Mouse (Mus musculus) forebrain, embryonic 15.5 days (tissue): ENCODE measurements around the gene Mc1r. TPM values are rescaled to one million over a fixed set of nuclear protein-coding genes. Genes with fewer than 3 reads are reported as not detected.

Experiments used
- ATAC-seq: fragments of 200-750 bp; cut with Nextera tagmentation; replicated peaks from 2 replicates; pipeline ENCODE4 v1.8.0; 2017; ENCODE audit warnings: mild to moderate bottlenecking, moderate TSS enrichment, moderate library complexity
- H3K27ac ChIP-seq: fragments of 300-500 bp; sonication (generic); replicated peaks from 2 replicates; pipeline ENCODE4 v1.5.1; 2015; ENCODE audit warnings: mild to moderate bottlenecking, inconsistent platforms
- H3K27me3 ChIP-seq: fragments of 300-500 bp; sonication (generic); 2 replicates; pipeline ENCODE4 v1.6.1; 2015; ENCODE audit warnings: inconsistent platforms
- H3K36me3 ChIP-seq: fragments of 300-500 bp; sonication (generic); 2 replicates; pipeline ENCODE4 v1.6.1; 2015; ENCODE audit warnings: mild to moderate bottlenecking, inconsistent platforms
- H3K4me1 ChIP-seq: fragments of 300-500 bp; sonication (generic); 2 replicates; pipeline ENCODE4 v1.6.1; 2015; ENCODE audit warnings: inconsistent platforms
- H3K4me2 ChIP-seq: fragments of 300-500 bp; sonication (generic); replicated peaks from 2 replicates; pipeline ENCODE4 v1.6.1; 2015; ENCODE audit warnings: mild to moderate bottlenecking, inconsistent platforms
- H3K4me3 ChIP-seq: fragments of 300-500 bp; sonication (generic); 2 replicates; pipeline ENCODE4 v1.5.1; 2015; ENCODE audit warnings: mild to moderate bottlenecking, inconsistent platforms
- H3K9ac ChIP-seq: fragments of 300-500 bp; sonication (generic); replicated peaks from 2 replicates; pipeline ENCODE4 v1.6.1; 2015; ENCODE audit warnings: mild to moderate bottlenecking, inconsistent platforms
- H3K9me3 ChIP-seq: fragments of 300-500 bp; sonication (generic); 2 replicates; pipeline ENCODE4 v1.6.1; 2016; ENCODE audit warnings: inconsistent platforms
- WGBS: fragments of 180-500 bp; shearing (Covaris S2); methylation state at CpG from one replicate; pipeline ENCODE4 v1.1.7; 2015; ENCODE audit warnings: mixed read lengths; 5-methylcytosine and 5-hydroxymethylcytosine counted together
- polyA plus RNA-seq: library from polyadenylated mRNA; unstranded; fragments of >200 nt; fragmentation: Nextera tagmentation; extraction: Ambion mirVana; gene quantifications from 2 replicates; pipeline ENCODE4 v1.2.1, GENCODE M21; 2015

Gene Mc1r
- 0.15 and 0.23 TPM in 2 replicates for polyA plus RNA-seq

GRCm38 (mm10) chr8:123406786-123407185 is at the start of gene Mc1r:
Gene Mc1r (plus strand): TSS chr8:123407107.
- Histone ChIP-seq H3K36me3 (peaks cover 18% of the 10 kb centered on the region), H3K4me2 (no peak within 1 kb of the TSS), H3K27ac (no peak within 1 kb of the TSS), H3K9ac (no peak within 1 kb of the TSS), H3K27me3 (no peaks in the 10 kb centered on the region), H3K9me3 (no peaks in the 10 kb centered on the region), H3K4me3 (no peak within 1 kb of the TSS), H3K4me1 (peaks cover 22% of the 10 kb centered on the region)
- 4% methylated on average over 4 of the region's 4 CpGs for WGBS
- ATAC-seq: no peak

- peak overlapping the region; percentile 71; the same call in 1 of the 2 replicates for H3K27ac ChIP-seq
- H3K4me3 ChIP-seq: no peak overlapping the region
- no peaks in the 10 kb centered on the region for H3K9me3 ChIP-seq
- no peaks in the 10 kb centered on the region for H3K27me3 ChIP-seq
- H3K4me1 ChIP-seq: peaks cover 3% of the 10 kb centered on the region
- H3K9ac ChIP-seq: no peak overlapping the region
- ATAC-seq: peak; percentile 82
- 31% methylated on average over 12 of the region's 12 CpGs for WGBS
- H3K36me3 ChIP-seq: peaks cover 57% of the 10 kb centered on the region
- no peak overlapping the region for H3K4me2 ChIP-seq
Measured at GRCm38 (mm10) chr8:123361082-123361739, 45.7 kb upstream of the Mc1r start.

- Histone ChIP-seq H3K27ac (peak within 1 kb of the TSS; percentile 94), H3K36me3 (peaks cover 17% of the 10 kb centered on the region), H3K4me1 (peaks cover 29% of the 10 kb centered on the region), H3K9me3 (no peaks in the 10 kb centered on the region), H3K4me3 (peak within 1 kb of the TSS; percentile 69), H3K4me2 (peak within 1 kb of the TSS; percentile 58), H3K9ac (peak within 1 kb of the TSS; percentile 67), H3K27me3 (no peaks in the 10 kb centered on the region)
- 1% methylated on average over 75 of the region's 75 CpGs for WGBS
- peak; percentile 96 for ATAC-seq
Measured at GRCm38 (mm10) chr8:123373403-123374238, 33.3 kb upstream of the Mc1r start, which contains the start of gene Tcf25. Gene Tcf25 (plus strand): TSS chr8:123373753.

- Histone ChIP-seq H3K36me3 (peaks cover 13% of the 10 kb centered on the region), H3K4me1 (peaks cover 29% of the 10 kb centered on the region), H3K4me3 (peak overlapping the region; percentile 69), H3K4me2 (peak overlapping the region; percentile 58), H3K27me3 (no peaks in the 10 kb centered on the region), H3K9me3 (no peaks in the 10 kb centered on the region), H3K27ac (peak overlapping the region; percentile 94), H3K9ac (peak overlapping the region; percentile 67)
- ATAC-seq: peak; percentile 74
- WGBS: 1% methylated on average over 20 of the region's 20 CpGs
Measured at GRCm38 (mm10) chr8:123374239-123374578, 32.7 kb upstream of the Mc1r start.

GRCm38 (mm10) chr8:123375701-123376100 is 31.2 kb upstream of the Mc1r start:
- H3K27me3 ChIP-seq: no peaks in the 10 kb centered on the region
- no peak overlapping the region for H3K4me2 ChIP-seq
- H3K9ac ChIP-seq: no peak overlapping the region
- no peak for ATAC-seq
- H3K4me1 ChIP-seq: peaks cover 29% of the 10 kb centered on the region
- H3K27ac ChIP-seq: no peak overlapping the region
- H3K36me3 ChIP-seq: peaks cover 9% of the 10 kb centered on the region
- H3K4me3 ChIP-seq: no peak overlapping the region
- 80% methylated on average over 10 of the region's 10 CpGs for WGBS
- no peaks in the 10 kb centered on the region for H3K9me3 ChIP-seq

GRCm38 (mm10) chr8:123376106-123376505 is 30.8 kb upstream of the Mc1r start:
- Histone ChIP-seq H3K9ac (no peak overlapping the region), H3K4me2 (no peak overlapping the region)
- ATAC-seq: no peak

GRCm38 (mm10) chr8:123381711-123382110 is 25.2 kb upstream of the Mc1r start:
- H3K4me2 ChIP-seq: no peak overlapping the region
- H3K9ac ChIP-seq: no peak overlapping the region
- no peak overlapping the region for H3K4me3 ChIP-seq
- H3K27ac ChIP-seq: no peak overlapping the region
- H3K27me3 ChIP-seq: no peaks in the 10 kb centered on the region
- ATAC-seq: no peak
- H3K36me3 ChIP-seq: peaks cover 53% of the 10 kb centered on the region
- H3K9me3 ChIP-seq: no peaks in the 10 kb centered on the region
- WGBS: 92% methylated on average over 4 of the region's 4 CpGs
- H3K4me1 ChIP-seq: no peaks in the 10 kb centered on the region

More at GRCm38 (mm10) chr8:123376106-123376505, 30.8 kb upstream of the Mc1r start:
- peaks cover 9% of the 10 kb centered on the region for H3K36me3 ChIP-seq
- 61% methylated on average over 8 of the region's 8 CpGs for WGBS
- H3K4me3 ChIP-seq: no peak overlapping the region
- H3K27me3 ChIP-seq: no peaks in the 10 kb centered on the region
- H3K9me3 ChIP-seq: no peaks in the 10 kb centered on the region
- H3K27ac ChIP-seq: no peak overlapping the region
- H3K4me1 ChIP-seq: peaks cover 29% of the 10 kb centered on the region

- no peaks in the 10 kb centered on the region for H3K4me1 ChIP-seq
- no peak overlapping the region for H3K9ac ChIP-seq
- H3K27ac ChIP-seq: no peak overlapping the region
- H3K36me3 ChIP-seq: peaks cover 61% of the 10 kb centered on the region
- no peaks in the 10 kb centered on the region for H3K9me3 ChIP-seq
- ATAC-seq: no peak
- no peak overlapping the region for H3K4me3 ChIP-seq
- 88% methylated on average over 8 of the region's 8 CpGs for WGBS
- no peak overlapping the region for H3K4me2 ChIP-seq
- no peaks in the 10 kb centered on the region for H3K27me3 ChIP-seq
Measured at GRCm38 (mm10) chr8:123382516-123382915, 24.4 kb upstream of the Mc1r start.

- Histone ChIP-seq H3K4me1 (no peaks in the 10 kb centered on the region), H3K9ac (no peak overlapping the region), H3K27ac (no peak overlapping the region), H3K27me3 (no peaks in the 10 kb centered on the region), H3K4me2 (no peak overlapping the region), H3K36me3 (peaks cover 79% of the 10 kb centered on the region), H3K9me3 (no peaks in the 10 kb centered on the region), H3K4me3 (no peak overlapping the region)
- 71% methylated on average over 9 of the region's 9 CpGs for WGBS
- ATAC-seq: no peak
Measured at GRCm38 (mm10) chr8:123384883-123385540, 21.9 kb upstream of the Mc1r start.

- no peak for ATAC-seq
Measured at GRCm38 (mm10) chr8:123387041-123387440, 19.9 kb upstream of the Mc1r start.

GRCm38 (mm10) chr8:123387801-123388200 is 19.1 kb upstream of the Mc1r start:
- H3K36me3 ChIP-seq: peaks cover 95% of the 10 kb centered on the region
- 93% methylated on average over 8 of the region's 8 CpGs for WGBS
- H3K27me3 ChIP-seq: no peaks in the 10 kb centered on the region
- no peak overlapping the region for H3K9ac ChIP-seq
- no peak for ATAC-seq
- no peak overlapping the region for H3K27ac ChIP-seq
- no peak overlapping the region for H3K4me2 ChIP-seq
- no peaks in the 10 kb centered on the region for H3K4me1 ChIP-seq
- no peak overlapping the region for H3K4me3 ChIP-seq
- H3K9me3 ChIP-seq: no peaks in the 10 kb centered on the region

More at GRCm38 (mm10) chr8:123387041-123387440, 19.9 kb upstream of the Mc1r start:
- no peak overlapping the region for H3K9ac ChIP-seq
- no peaks in the 10 kb centered on the region for H3K9me3 ChIP-seq
- H3K4me1 ChIP-seq: no peaks in the 10 kb centered on the region
- H3K4me3 ChIP-seq: no peak overlapping the region
- H3K27ac ChIP-seq: no peak overlapping the region
- 80% methylated on average over 3 of the region's 3 CpGs for WGBS
- H3K4me2 ChIP-seq: no peak overlapping the region
- no peaks in the 10 kb centered on the region for H3K27me3 ChIP-seq
- peaks cover 94% of the 10 kb centered on the region for H3K36me3 ChIP-seq

GRCm38 (mm10) chr8:123389026-123389425 is 17.9 kb upstream of the Mc1r start:
- 0 out of 2 replicates have a peak, but pooled peaks have one; percentile 38 for ATAC-seq
- Histone ChIP-seq H3K9ac (no peak overlapping the region), H3K4me1 (no peaks in the 10 kb centered on the region), H3K9me3 (no peaks in the 10 kb centered on the region), H3K36me3 (peaks cover 95% of the 10 kb centered on the region), H3K27me3 (no peaks in the 10 kb centered on the region), H3K4me3 (no peak overlapping the region), H3K27ac (no peak overlapping the region), H3K4me2 (no peak overlapping the region)
- 94% methylated on average over 7 of the region's 7 CpGs for WGBS
